Mouse (Mus musculus): ENCODE measurements around the gene Ncor2. TPM values are rescaled to one million over a fixed set of nuclear protein-coding genes. Genes with fewer than 3 reads are reported as not detected.

Gene Ncor2
- total and polyA plus RNA-seq, 3 experiments, result 5.0 to 46.8 TPM; not detected in 1

- H3K36me3 ChIP-seq (ENCODE audit: control insufficient read depth in 1 of 2, insufficient read depth in 2 of 2, low read length in 2 of 2), result no peaks in the 10 kb centered on the region
- no peaks in the 10 kb centered on the region for H3K4me1 ChIP-seq (ENCODE audit: control insufficient read depth in 1 of 2, insufficient read depth in 2 of 2, low read length in 2 of 2)
- no peaks in the 10 kb centered on the region for H3K9me3 ChIP-seq (replicated peaks; ENCODE audit: insufficient read depth, low read length)
Observed at GRCm38 (mm10) chr5:125017332-125017731, 161.7 kb downstream of the Ncor2 start.

GRCm38 (mm10) chr5:125016421-125017242 is 162.4 kb downstream of the Ncor2 start:
- Histone ChIP-seq H3K4me1 (ENCODE audit: control insufficient read depth in 1 of 2, insufficient read depth in 2 of 2, low read length in 2 of 2) (no peaks in the 10 kb centered on the region), H3K4me3 (ENCODE audit: control insufficient read depth in 1 of 2, insufficient read depth in 1 of 2, low read depth in 2 of 2, low read length in 2 of 2) (no peak overlapping the region), H3K9me3 (replicated peaks; ENCODE audit: insufficient read depth, low read length) (no peaks in the 10 kb centered on the region), H3K36me3 (ENCODE audit: control insufficient read depth in 1 of 2, insufficient read depth in 2 of 2, low read length in 2 of 2) (no peaks in the 10 kb centered on the region), H3K27me3 (ENCODE audit: control insufficient read depth in 1 of 2, insufficient read depth in 2 of 2, low read length in 2 of 2) (no peaks in the 10 kb centered on the region), H3K9ac (ENCODE audit: control insufficient read depth, low read depth, low read length, poor library complexity, severe bottlenecking) (no peak overlapping the region), H3K27ac (ENCODE audit: control insufficient read depth, low read depth, low read length) (no peak overlapping the region), H3K79me2 (ENCODE audit: control insufficient read depth, insufficient read depth, low read length, poor library complexity) (no peaks in the 10 kb centered on the region)
- TF ChIP-seq MYB (IDR thresholded peaks at IDR 0.05; ENCODE audit: low read depth, low read length) (no peak), CHD2 (IDR thresholded peaks at IDR 0.05; ENCODE audit: low read length) (no peak), SMC3 (IDR thresholded peaks at IDR 0.05; ENCODE audit: low read depth, low read length) (no peak), UBTF (IDR thresholded peaks at IDR 0.05; ENCODE audit: borderline replicate concordance, insufficient read depth, low read depth, low read length) (no peak), MYC (IDR thresholded peaks at IDR 0.05; ENCODE audit: low read depth, low read length) (no peak), TBP (IDR thresholded peaks at IDR 0.05; ENCODE audit: low read depth, low read length) (no peak), HCFC1 (IDR thresholded peaks at IDR 0.05; ENCODE audit: low read depth, low read length) (no peak), POLR2AphosphoS2 (IDR thresholded peaks at IDR 0.05; ENCODE audit: low read length) (no peak), ZKSCAN1 (IDR thresholded peaks at IDR 0.05; ENCODE audit: low read depth, low read length) (no peak), CHD1 (IDR thresholded peaks at IDR 0.05; ENCODE audit: low read depth, low read length) (no peak), KAT2A (conservative IDR thresholded peaks at IDR 0.05; ENCODE audit: low read depth, low read length) (no peak), RAD21 (IDR thresholded peaks at IDR 0.05; ENCODE audit: low read depth, low read length) (no peak), JUND (IDR thresholded peaks at IDR 0.05; ENCODE audit: low read depth, low read length) (no peak), POLR2A (IDR thresholded peaks at IDR 0.05; ENCODE audit: control insufficient read depth in 1 of 2, insufficient read depth in 1 of 2, low read depth in 1 of 2, low read length in 2 of 2, poor library complexity in 1 of 2) (no peak), NRF1 (IDR thresholded peaks at IDR 0.05; ENCODE audit: insufficient read depth, low read depth, low read length, poor library complexity, severe bottlenecking) (no peak), ZMIZ1 (IDR thresholded peaks at IDR 0.05; ENCODE audit: low read depth, low read length) (no peak), ELF1 (IDR thresholded peaks at IDR 0.05; ENCODE audit: low read depth, low read length) (no peak), ZNF384 (IDR thresholded peaks at IDR 0.05; ENCODE audit: low read depth, low read length) (no peak), BHLHE40 (IDR thresholded peaks at IDR 0.05; ENCODE audit: borderline replicate concordance, low read depth, low read length) (no peak)
- DNase-seq (ENCODE audit: low read depth, low spot score), result no peak

More at GRCm38 (mm10) chr5:125017332-125017731, 161.7 kb downstream of the Ncor2 start:
- no peak for DNase-seq (ENCODE audit: low read depth, low spot score)
- no peaks in the 10 kb centered on the region for H3K27me3 ChIP-seq (ENCODE audit: control insufficient read depth in 1 of 2, insufficient read depth in 2 of 2, low read length in 2 of 2)
- TF ChIP-seq MAZ (IDR thresholded peaks at IDR 0.05; ENCODE audit: low read depth, low read length) (no peak), POLR2AphosphoS2 (IDR thresholded peaks at IDR 0.05; ENCODE audit: low read length) (no peak), RAD21 (IDR thresholded peaks at IDR 0.05; ENCODE audit: low read depth, low read length) (no peak), USF2 (IDR thresholded peaks at IDR 0.05; ENCODE audit: borderline replicate concordance in 1 of 2, insufficient read depth in 1 of 2, low read depth in 1 of 2, low read length in 2 of 2) (no peak), MYC (IDR thresholded peaks at IDR 0.05; ENCODE audit: low read depth, low read length) (no peak), EP300 (IDR thresholded peaks at IDR 0.05; ENCODE audit: low read depth in 1 of 2, low read length in 2 of 2) (no peak), SIN3A (IDR thresholded peaks at IDR 0.05; ENCODE audit: low read length) (no peak), KAT2A (conservative IDR thresholded peaks at IDR 0.05; ENCODE audit: low read depth, low read length) (no peak), POLR2A (IDR thresholded peaks at IDR 0.05; ENCODE audit: control insufficient read depth in 1 of 2, insufficient read depth in 1 of 2, low read depth in 1 of 2, low read length in 2 of 2, poor library complexity in 1 of 2) (no peak)
- no peaks in the 10 kb centered on the region for H3K79me2 ChIP-seq (ENCODE audit: control insufficient read depth, insufficient read depth, low read length, poor library complexity)
- H3K27ac ChIP-seq (ENCODE audit: control insufficient read depth, low read depth, low read length), result no peak overlapping the region
- no peak overlapping the region for H3K4me3 ChIP-seq (ENCODE audit: control insufficient read depth in 1 of 2, insufficient read depth in 1 of 2, low read depth in 2 of 2, low read length in 2 of 2)
- H3K9ac ChIP-seq (ENCODE audit: control insufficient read depth, low read depth, low read length, poor library complexity, severe bottlenecking), result no peak overlapping the region
